Mouse (Mus musculus): ENCODE data around the gene Ankrd44. TPM values are rescaled to one million over a fixed set of nuclear protein-coding genes. Genes with fewer than 3 reads are reported as not detected.

Gene Ankrd44
- polyA plus RNA-seq, 1 experiment from 2014 or later = 30.8 TPM

GRCm38 (mm10) chr1:54858898-54859297 is 67.3 kb downstream of the Ankrd44 start:
- no peaks in the 10 kb centered on the region for H3K9me3 ChIP-seq
- H3K4me1 ChIP-seq = peaks cover 15% of the 10 kb centered on the region
- H3K27ac ChIP-seq = no peak overlapping the region
- WGBS = 91% methylated on average over 2 of the region's 2 CpGs
- H3K36me3 ChIP-seq = no peaks in the 10 kb centered on the region
- no peak overlapping the region for H3K4me3 ChIP-seq
- ATAC-seq (ENCODE audit: insufficient number of reproducible peaks, insufficient read depth, low FRiP score, low TSS enrichment) = no peak
- H3K27me3 ChIP-seq = no peaks in the 10 kb centered on the region
- H3K4me2 ChIP-seq (replicated peaks) = no peak overlapping the region
- H3K9ac ChIP-seq = no peak overlapping the region

- no peak overlapping the region for H3K9ac ChIP-seq
- no peaks in the 10 kb centered on the region for H3K9me3 ChIP-seq
- no peak for ATAC-seq (ENCODE audit: insufficient number of reproducible peaks, insufficient read depth, low FRiP score, low TSS enrichment)
- no peak overlapping the region for H3K27ac ChIP-seq
- H3K4me3 ChIP-seq = no peak overlapping the region
- H3K4me2 ChIP-seq (replicated peaks) = no peak overlapping the region
- H3K36me3 ChIP-seq = no peaks in the 10 kb centered on the region
- WGBS = 96% methylated on average over 7 of the region's 7 CpGs
- H3K4me1 ChIP-seq = peaks cover 25% of the 10 kb centered on the region
- H3K27me3 ChIP-seq = no peaks in the 10 kb centered on the region
Measured at GRCm38 (mm10) chr1:54856502-54856901, 69.7 kb downstream of the Ankrd44 start.

DNA sequence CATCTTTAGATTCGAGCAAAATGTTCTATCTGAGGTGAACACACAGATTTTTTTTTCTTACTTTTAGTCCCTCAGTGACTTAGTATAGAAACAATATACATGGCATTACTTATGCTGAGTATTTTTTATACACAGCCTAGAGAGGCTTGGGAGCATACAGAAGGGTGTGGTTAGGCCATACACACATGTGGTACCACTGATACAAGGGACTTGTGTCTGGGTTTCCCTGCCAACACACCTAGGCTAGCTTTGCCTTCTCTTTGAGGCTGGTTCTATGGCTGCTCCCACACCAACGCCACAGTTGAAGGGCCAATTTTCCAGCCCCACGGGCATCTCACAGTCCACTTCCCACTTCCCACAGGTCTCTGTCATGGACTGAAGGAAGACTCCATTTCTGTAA is 70.2 kb downstream of the Ankrd44 start:
- WGBS = 76% methylated on average over 3 of the region's 3 CpGs
- H3K4me2 ChIP-seq (replicated peaks) = no peak overlapping the region
- H3K27ac ChIP-seq = no peak overlapping the region
- H3K36me3 ChIP-seq = no peaks in the 10 kb centered on the region
- no peak for ATAC-seq (ENCODE audit: insufficient number of reproducible peaks, insufficient read depth, low FRiP score, low TSS enrichment)
- no peak overlapping the region for H3K9ac ChIP-seq
- no peaks in the 10 kb centered on the region for H3K9me3 ChIP-seq
- H3K27me3 ChIP-seq = no peaks in the 10 kb centered on the region
- H3K4me1 ChIP-seq = peaks cover 27% of the 10 kb centered on the region
- H3K4me3 ChIP-seq = no peak overlapping the region

DNA sequence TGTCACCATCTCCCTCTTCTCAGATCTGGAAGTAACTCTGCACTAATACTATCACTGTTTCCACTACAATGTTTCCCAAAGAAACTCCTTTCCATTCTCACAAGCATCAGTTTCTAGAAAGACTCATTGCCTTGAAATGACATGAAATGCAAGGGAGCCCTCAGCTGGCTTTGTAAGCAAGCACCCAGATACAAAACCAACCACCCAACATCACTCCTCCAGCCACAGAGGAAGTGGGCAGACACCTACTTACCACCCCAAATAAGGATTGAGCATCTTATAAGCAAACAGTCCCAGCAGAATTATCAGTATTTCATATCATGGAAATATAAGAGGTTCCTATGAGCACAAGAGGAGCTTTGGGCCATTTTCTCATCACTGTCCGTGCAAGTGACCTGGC is 71.8 kb downstream of the Ankrd44 start:
- H3K9ac ChIP-seq = no peak overlapping the region
- H3K27me3 ChIP-seq = no peaks in the 10 kb centered on the region
- 74% methylated on average over 1 of the region's 1 CpGs for WGBS
- no peak overlapping the region for H3K4me3 ChIP-seq
- H3K27ac ChIP-seq = no peak overlapping the region
- no peaks in the 10 kb centered on the region for H3K9me3 ChIP-seq
- peaks cover 36% of the 10 kb centered on the region for H3K4me1 ChIP-seq
- no peaks in the 10 kb centered on the region for H3K36me3 ChIP-seq
- no peak for ATAC-seq (ENCODE audit: insufficient number of reproducible peaks, insufficient read depth, low FRiP score, low TSS enrichment)
- H3K4me2 ChIP-seq (replicated peaks) = no peak overlapping the region

DNA sequence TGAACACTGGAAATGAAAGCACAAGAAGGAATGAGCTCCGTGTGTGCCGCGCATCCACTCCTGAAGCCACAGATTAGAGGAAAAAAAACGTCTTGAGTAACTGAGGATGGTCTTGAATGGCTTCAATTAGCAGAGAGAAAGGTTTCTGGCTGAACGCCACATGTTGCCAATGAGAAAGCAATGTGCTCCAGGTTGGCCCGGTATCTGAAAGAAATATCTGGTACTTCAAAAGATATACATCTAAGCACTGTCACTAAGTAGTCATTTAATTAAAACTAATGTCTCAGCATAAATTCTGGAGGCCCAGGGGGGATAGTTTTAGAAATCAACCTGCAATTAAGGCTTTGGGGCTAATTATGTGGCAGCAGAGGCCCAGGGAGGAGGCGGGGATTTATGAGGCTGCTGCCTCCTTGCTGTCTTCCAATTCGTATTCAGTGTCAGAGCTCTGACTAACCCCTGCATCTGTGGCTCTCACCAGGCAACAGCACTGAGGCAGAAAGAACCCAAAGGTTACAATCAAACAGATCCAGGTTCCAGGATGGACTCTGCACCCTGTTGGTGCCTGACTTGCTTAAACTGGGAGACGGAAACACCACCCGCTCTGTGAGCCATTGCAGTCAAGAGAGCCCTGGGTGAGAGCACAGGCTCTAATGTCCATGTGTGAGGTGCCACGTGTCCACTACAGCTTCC is 72.7 kb downstream of the Ankrd44 start:
- H3K27ac ChIP-seq = no peak overlapping the region
- no peaks in the 10 kb centered on the region for H3K36me3 ChIP-seq
- ATAC-seq (ENCODE audit: insufficient number of reproducible peaks, insufficient read depth, low FRiP score, low TSS enrichment) = no peak
- 43% methylated on average over 11 of the region's 11 CpGs for WGBS
- H3K9ac ChIP-seq = no peak overlapping the region
- no peaks in the 10 kb centered on the region for H3K9me3 ChIP-seq
- H3K4me2 ChIP-seq (replicated peaks) = no peak overlapping the region
- peaks cover 38% of the 10 kb centered on the region for H3K4me1 ChIP-seq
- no peaks in the 10 kb centered on the region for H3K27me3 ChIP-seq
- H3K4me3 ChIP-seq = no peak overlapping the region

DNA sequence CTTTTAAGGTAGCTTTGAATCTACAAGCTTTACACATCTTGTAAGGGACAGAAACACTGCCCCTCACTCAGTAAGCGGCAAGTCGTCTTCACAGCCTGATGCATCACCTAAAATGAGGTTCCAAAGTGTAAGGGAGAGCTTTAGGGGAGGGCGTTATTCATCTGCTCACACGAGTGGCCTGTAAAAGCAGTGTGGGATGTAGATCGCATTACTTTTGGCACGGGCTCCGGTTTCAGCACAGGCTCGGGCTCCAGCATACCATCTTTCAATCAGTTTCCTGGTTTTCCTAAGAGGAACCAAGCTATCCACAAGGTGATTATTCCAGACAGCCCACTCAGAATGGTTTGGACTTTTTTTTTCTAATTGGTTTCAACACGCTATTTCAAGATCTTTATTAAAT is 74.6 kb downstream of the Ankrd44 start:
- no peak for ATAC-seq (ENCODE audit: insufficient number of reproducible peaks, insufficient read depth, low FRiP score, low TSS enrichment)
- no peak overlapping the region for H3K27ac ChIP-seq
- no peak overlapping the region for H3K4me3 ChIP-seq
- H3K4me2 ChIP-seq (replicated peaks) = no peak overlapping the region
- WGBS = 34% methylated on average over 9 of the region's 9 CpGs
- H3K9ac ChIP-seq = no peak overlapping the region
- no peaks in the 10 kb centered on the region for H3K9me3 ChIP-seq
- peaks cover 49% of the 10 kb centered on the region for H3K4me1 ChIP-seq
- no peaks in the 10 kb centered on the region for H3K36me3 ChIP-seq
- H3K27me3 ChIP-seq = no peaks in the 10 kb centered on the region

DNA sequence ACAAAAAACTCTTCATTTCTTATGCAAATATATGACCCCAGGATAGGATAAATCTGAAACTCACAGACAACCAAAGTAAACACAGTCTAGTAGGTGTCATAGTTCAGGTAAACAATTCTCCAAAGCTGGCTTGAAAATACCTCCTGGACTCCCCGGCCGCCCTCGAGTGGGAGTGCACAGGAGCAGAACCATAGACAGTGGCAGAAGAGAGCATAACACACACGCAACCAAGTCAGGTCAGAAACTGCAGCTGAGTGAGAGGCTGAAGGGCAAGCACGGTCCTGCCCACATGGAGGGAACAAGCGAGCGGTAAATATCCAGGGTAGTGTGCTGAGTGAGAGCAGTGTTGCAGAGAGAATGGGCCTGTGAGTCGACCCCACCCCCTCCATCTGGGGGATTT is 76.1 kb downstream of the Ankrd44 start:
- 0 out of 2 replicates have a peak overlapping the region, but pooled peaks have one; percentile 2 for H3K27ac ChIP-seq
- no peaks in the 10 kb centered on the region for H3K9me3 ChIP-seq
- H3K4me3 ChIP-seq = no peak overlapping the region
- 49% methylated on average over 8 of the region's 8 CpGs for WGBS
- ATAC-seq (ENCODE audit: insufficient number of reproducible peaks, insufficient read depth, low FRiP score, low TSS enrichment) = no peak
- no peak overlapping the region for H3K4me2 ChIP-seq (replicated peaks)
- H3K9ac ChIP-seq = no peak overlapping the region
- H3K36me3 ChIP-seq = no peaks in the 10 kb centered on the region
- peaks cover 53% of the 10 kb centered on the region for H3K4me1 ChIP-seq
- no peaks in the 10 kb centered on the region for H3K27me3 ChIP-seq

GRCm38 (mm10) chr1:54847238-54847637 is 78.9 kb downstream of the Ankrd44 start:
- Histone ChIP-seq H3K4me2 (replicated peaks) (no peak overlapping the region), H3K9me3 (no peaks in the 10 kb centered on the region), H3K4me3 (no peak overlapping the region), H3K27me3 (no peaks in the 10 kb centered on the region), H3K9ac (no peak overlapping the region), H3K27ac (no peak overlapping the region), H3K36me3 (no peaks in the 10 kb centered on the region), H3K4me1 (peaks cover 39% of the 10 kb centered on the region)
- no peak for ATAC-seq (ENCODE audit: insufficient number of reproducible peaks, insufficient read depth, low FRiP score, low TSS enrichment)
- 72% methylated on average over 1 of the region's 1 CpGs for WGBS

GRCm38 (mm10) chr1:54846346-54847000 is 79.7 kb downstream of the Ankrd44 start:
- no peak for ATAC-seq (ENCODE audit: insufficient number of reproducible peaks, insufficient read depth, low FRiP score, low TSS enrichment)
- no peak overlapping the region for H3K9ac ChIP-seq
- no peak overlapping the region for H3K4me3 ChIP-seq
- no peak overlapping the region for H3K4me2 ChIP-seq (replicated peaks)
- H3K9me3 ChIP-seq = no peaks in the 10 kb centered on the region
- H3K36me3 ChIP-seq = no peaks in the 10 kb centered on the region
- no peaks in the 10 kb centered on the region for H3K27me3 ChIP-seq
- 42% methylated on average over 5 of the region's 5 CpGs for WGBS
- peaks cover 40% of the 10 kb centered on the region for H3K4me1 ChIP-seq
- H3K27ac ChIP-seq = no peak overlapping the region; the same call in 1 of the 2 replicates

- no peak overlapping the region for H3K27ac ChIP-seq
- H3K9me3 ChIP-seq = no peaks in the 10 kb centered on the region
- H3K4me2 ChIP-seq (replicated peaks) = no peak overlapping the region
- no peak for ATAC-seq (ENCODE audit: insufficient number of reproducible peaks, insufficient read depth, low FRiP score, low TSS enrichment)
- no peaks in the 10 kb centered on the region for H3K27me3 ChIP-seq
- WGBS = 78% methylated on average over 1 of the region's 1 CpGs
- no peak overlapping the region for H3K4me3 ChIP-seq
- no peaks in the 10 kb centered on the region for H3K36me3 ChIP-seq
- H3K4me1 ChIP-seq = peaks cover 21% of the 10 kb centered on the region; the same call in 1 of the 2 replicates
- no peak overlapping the region for H3K9ac ChIP-seq
Measured at GRCm38 (mm10) chr1:54844361-54844760, 81.8 kb downstream of the Ankrd44 start.

DNA sequence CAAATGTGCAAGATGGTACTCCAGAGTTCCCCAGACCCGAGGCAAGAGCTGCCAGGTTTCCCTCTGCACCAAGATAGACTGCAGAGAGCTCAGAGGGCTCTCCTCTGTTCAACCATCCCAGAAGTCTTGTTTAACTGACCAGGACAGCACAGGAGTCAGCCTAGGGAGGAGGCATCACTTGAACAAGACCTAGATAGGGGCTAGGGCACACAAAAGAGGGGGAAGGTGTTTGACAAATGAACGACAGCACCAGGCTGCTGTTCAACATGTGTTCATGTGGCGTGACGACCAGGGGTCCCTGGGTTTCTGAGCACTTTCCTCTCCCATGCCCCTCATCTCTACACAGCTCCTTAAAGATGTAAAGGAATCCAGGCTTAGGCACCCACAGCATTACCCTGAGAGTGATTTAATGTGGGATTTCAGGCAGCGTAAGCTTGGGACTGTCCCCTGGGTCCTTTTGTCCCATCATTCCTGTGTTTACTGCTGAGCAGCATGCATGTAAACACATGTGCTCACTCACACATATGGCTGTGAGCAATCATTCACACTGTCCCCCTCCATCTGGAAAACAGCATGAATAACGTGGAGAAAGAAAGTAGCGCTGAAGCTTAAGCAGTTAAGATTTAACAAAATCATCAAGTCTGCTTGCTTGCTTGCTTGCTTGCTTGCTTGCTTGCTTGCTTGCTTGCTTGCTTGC is 83.3 kb downstream of the Ankrd44 start:
- no peak for ATAC-seq (ENCODE audit: insufficient number of reproducible peaks, insufficient read depth, low FRiP score, low TSS enrichment)
- Histone ChIP-seq H3K27ac (no peak overlapping the region), H3K4me1 (peaks cover 19% of the 10 kb centered on the region; the same call in 1 of the 2 replicates), H3K27me3 (no peaks in the 10 kb centered on the region), H3K36me3 (no peaks in the 10 kb centered on the region), H3K4me3 (no peak overlapping the region), H3K4me2 (replicated peaks) (no peak overlapping the region), H3K9ac (no peak overlapping the region), H3K9me3 (no peaks in the 10 kb centered on the region)
- 77% methylated on average over 7 of the region's 7 CpGs for WGBS

DNA sequence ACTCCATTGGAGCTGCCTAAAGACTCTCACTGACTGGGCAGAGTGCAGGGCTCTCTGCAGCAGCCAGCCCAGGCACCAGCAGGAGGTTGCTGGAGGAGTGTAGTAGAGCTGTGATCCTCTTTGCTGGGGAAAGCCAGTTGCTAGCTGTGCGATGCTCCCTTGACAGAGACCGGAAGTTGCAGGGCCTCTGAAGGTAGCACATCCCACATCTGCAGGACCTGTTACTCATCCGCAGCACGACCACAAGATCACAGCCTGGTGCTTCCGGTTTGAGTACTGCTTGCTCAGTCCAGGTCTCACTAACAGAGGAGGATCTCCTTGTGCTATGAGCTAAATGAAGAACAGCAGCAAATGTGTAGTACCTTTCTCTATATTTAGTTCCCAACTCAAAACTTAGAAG is 84.4 kb downstream of the Ankrd44 start:
- H3K4me2 ChIP-seq (replicated peaks) = no peak overlapping the region
- WGBS = 36% methylated on average over 5 of the region's 5 CpGs

More for the DNA sequence above, 84.4 kb downstream of the Ankrd44 start:
- Histone ChIP-seq H3K27me3 (no peaks in the 10 kb centered on the region), H3K4me1 (peaks cover 14% of the 10 kb centered on the region; the same call in 1 of the 2 replicates), H3K27ac (no peak overlapping the region), H3K36me3 (no peaks in the 10 kb centered on the region), H3K9me3 (no peaks in the 10 kb centered on the region), H3K4me3 (no peak overlapping the region), H3K9ac (no peak overlapping the region)
- no peak for ATAC-seq (ENCODE audit: insufficient number of reproducible peaks, insufficient read depth, low FRiP score, low TSS enrichment)
